Mouse (Mus musculus) heart, postnatal 14 days (tissue): ENCODE measurements around the gene Hpse2. TPM values are rescaled to one million over a fixed set of nuclear protein-coding genes. Genes with fewer than 3 reads are reported as not detected.

Experiments
- DNase-seq, 2 experiments: peaks; one replicate each; pipeline ENCODE4 v3.0.0; 2021 to 2022
- intact Hi-C: fragments of 180-260 bp; cut with DNase I; formaldehyde crosslinking; loops from one replicate; pipeline ENCODE4 v1.15.1; 2025
- total RNA-seq, 2 experiments: library from RNA; stranded (reverse); gene quantifications; 2 replicates each; pipeline ENCODE4 v1.2.3; 2021

The Hpse2 gene
- total RNA-seq, 2 experiments from 2014 or later = 0.22 to 0.44 TPM

- DNase-seq = peak; percentile 5 to 32
- intact Hi-C loops = no loop called here
Measured at GRCm38 (mm10) chr19:42869663-42870530, 518.3 kb downstream of the Hpse2 start.

- intact Hi-C loops = no loop called here
- peak; percentile 37 to 66 for DNase-seq
Measured at GRCm38 (mm10) chr19:42868958-42869662, 519.0 kb downstream of the Hpse2 start.

- DNase-seq = no peak
- intact Hi-C loops = no loop called here
Measured at GRCm38 (mm10) chr19:42863013-42863412, 525.1 kb downstream of the Hpse2 start.

- intact Hi-C loops = no loop called here
- no peak for DNase-seq
Measured at GRCm38 (mm10) chr19:42857096-42857495, 531.1 kb downstream of the Hpse2 start.

- no peak for DNase-seq
- intact Hi-C loops = no loop called here
Measured at GRCm38 (mm10) chr19:42855649-42856048, 532.5 kb downstream of the Hpse2 start.

GRCm38 (mm10) chr19:42850444-42850843, 537.7 kb downstream of the Hpse2 start:
- DNase-seq = no peak
- intact Hi-C loops = no loop called here

GRCm38 (mm10) chr19:42839621-42840294, 548.4 kb downstream of the Hpse2 start:
- intact Hi-C loops = no loop called here
- DNase-seq = no peak

- intact Hi-C loops = no loop called here
- no peak for DNase-seq
Measured at GRCm38 (mm10) chr19:42839118-42839517, 549.0 kb downstream of the Hpse2 start.

GRCm38 (mm10) chr19:42838271-42838670, 549.9 kb downstream of the Hpse2 start:
- no peak for DNase-seq
- intact Hi-C loops = no loop called here

- intact Hi-C loops = no loop called here
- DNase-seq = no peak
Measured at GRCm38 (mm10) chr19:42837591-42837990, 550.6 kb downstream of the Hpse2 start.

GRCm38 (mm10) chr19:42833126-42833525, 555.0 kb downstream of the Hpse2 start:
- intact Hi-C loops = no loop called here

GRCm38 (mm10) chr19:42832251-42832650, 555.9 kb downstream of the Hpse2 start:
- no peak for DNase-seq
- intact Hi-C loops = no loop called here

More at GRCm38 (mm10) chr19:42833126-42833525, 555.0 kb downstream of the Hpse2 start:
- no peak for DNase-seq

GRCm38 (mm10) chr19:42829196-42829595, 559.0 kb downstream of the Hpse2 start:
- no peak for DNase-seq
- intact Hi-C loops = no loop called here

GRCm38 (mm10) chr19:42827843-42828242, 560.3 kb downstream of the Hpse2 start:
- intact Hi-C loops = no loop called here
- no peak for DNase-seq

- intact Hi-C loops = no loop called here
- DNase-seq = no peak
Measured at GRCm38 (mm10) chr19:42820109-42820508, 568.0 kb downstream of the Hpse2 start.

- intact Hi-C loops = no loop called here
- DNase-seq = no peak
Measured at GRCm38 (mm10) chr19:42817761-42818160, 570.4 kb downstream of the Hpse2 start.

GRCm38 (mm10) chr19:42816261-42816660, 571.9 kb downstream of the Hpse2 start:
- intact Hi-C loops = no loop called here
- no peak for DNase-seq

GRCm38 (mm10) chr19:42810140-42810539, 578.0 kb downstream of the Hpse2 start:
- DNase-seq = no peak
- intact Hi-C loops = no loop called here

- intact Hi-C loops = no loop called here
- no peak for DNase-seq
Measured at GRCm38 (mm10) chr19:42809491-42809890, 578.7 kb downstream of the Hpse2 start.

GRCm38 (mm10) chr19:42797866-42798265, 590.3 kb downstream of the Hpse2 start:
- intact Hi-C loops = loop anchor here (10.0 kb wide), 1 partner anchor 687 kb away; no protein-coding TSS in a partner anchor

GRCm38 (mm10) chr19:42795801-42796200, 592.4 kb downstream of the Hpse2 start:
- intact Hi-C loops = loop anchor here (1.0 to 10.0 kb wide), 4 partner anchors 232 to 689 kb away; no protein-coding TSS in a partner anchor
- DNase-seq = no peak

More at GRCm38 (mm10) chr19:42797866-42798265, 590.3 kb downstream of the Hpse2 start:
- DNase-seq = no peak
